Mouse (Mus musculus): ENCODE data around the gene Col9a2. TPM values are rescaled to one million over a fixed set of nuclear protein-coding genes. Genes with fewer than 3 reads are reported as not detected.
A peak's percentile ranks its signal among the peaks of the same experiment; 100 is the strongest.

Gene Col9a2
- polyA plus RNA-seq, 1 experiment from 2014 or later, result 3.9 TPM

- ATAC-seq, result no peak
- Histone ChIP-seq H3K4me1 (replicated peaks; ENCODE audit: control insufficient read depth, insufficient read depth, low read length) (no peaks in the 10 kb centered on the region), H3K9ac (ENCODE audit: low read depth, low read length) (no peak overlapping the region), H3K36me3 (ENCODE audit: control insufficient read depth, insufficient read depth) (no peaks in the 10 kb centered on the region), H3K27me3 (replicated peaks; ENCODE audit: control insufficient read depth, insufficient read depth, low read length) (no peaks in the 10 kb centered on the region), H3K9me3 (ENCODE audit: control insufficient read depth) (no peaks in the 10 kb centered on the region), H3K4me3 (ENCODE audit: low read depth, low read length) (no peak overlapping the region), H3K4me2 (replicated peaks; ENCODE audit: low read depth) (no peak overlapping the region), H3K27ac (ENCODE audit: low read depth, low read length) (no peak overlapping the region)
- WGBS, result 74% methylated on average over 3 of the region's 3 CpGs
- TF ChIP-seq CTCF (IDR thresholded peaks at IDR 0.05; ENCODE audit: low read depth), result no peak
Observed at GRCm38 (mm10) chr4:121018250-121018649, 20.9 kb upstream of the Col9a2 start.

GRCm38 (mm10) chr4:121020040-121020790 lies 19.0 kb upstream of the Col9a2 start:
- no peaks in the 10 kb centered on the region for H3K27me3 ChIP-seq (replicated peaks; ENCODE audit: control insufficient read depth, insufficient read depth, low read length)
- H3K36me3 ChIP-seq (ENCODE audit: control insufficient read depth, insufficient read depth), result no peaks in the 10 kb centered on the region
- H3K4me1 ChIP-seq (replicated peaks; ENCODE audit: control insufficient read depth, insufficient read depth, low read length), result no peaks in the 10 kb centered on the region
- WGBS, result 76% methylated on average over 10 of the region's 10 CpGs
- H3K9ac ChIP-seq (ENCODE audit: low read depth, low read length), result no peak overlapping the region
- no peak overlapping the region for H3K4me3 ChIP-seq (ENCODE audit: low read depth, low read length)
- no peaks in the 10 kb centered on the region for H3K9me3 ChIP-seq (ENCODE audit: control insufficient read depth)
- no peak for ATAC-seq
- no peak for TF ChIP-seq CTCF (IDR thresholded peaks at IDR 0.05; ENCODE audit: low read depth)
- H3K27ac ChIP-seq (ENCODE audit: low read depth, low read length), result no peak overlapping the region
- no peak overlapping the region for H3K4me2 ChIP-seq (replicated peaks; ENCODE audit: low read depth)

- Histone ChIP-seq H3K4me2 (replicated peaks; ENCODE audit: low read depth) (no peak overlapping the region), H3K9ac (ENCODE audit: low read depth, low read length) (no peak overlapping the region), H3K9me3 (ENCODE audit: control insufficient read depth) (no peaks in the 10 kb centered on the region), H3K27me3 (replicated peaks; ENCODE audit: control insufficient read depth, insufficient read depth, low read length) (no peaks in the 10 kb centered on the region), H3K4me3 (ENCODE audit: low read depth, low read length) (no peak overlapping the region), H3K4me1 (replicated peaks; ENCODE audit: control insufficient read depth, insufficient read depth, low read length) (no peaks in the 10 kb centered on the region), H3K36me3 (ENCODE audit: control insufficient read depth, insufficient read depth) (no peaks in the 10 kb centered on the region), H3K27ac (ENCODE audit: low read depth, low read length) (no peak overlapping the region)
- ATAC-seq, result no peak
- TF ChIP-seq CTCF (IDR thresholded peaks at IDR 0.05; ENCODE audit: low read depth), result no peak
Observed at GRCm38 (mm10) chr4:121021911-121022310, 17.3 kb upstream of the Col9a2 start.

- no peak for TF ChIP-seq CTCF (IDR thresholded peaks at IDR 0.05; ENCODE audit: low read depth)
- 81% methylated on average over 7 of the region's 7 CpGs for WGBS
- no peak for ATAC-seq
Observed at GRCm38 (mm10) chr4:121023464-121023863, 15.7 kb upstream of the Col9a2 start.

GRCm38 (mm10) chr4:121023941-121024340 lies 15.2 kb upstream of the Col9a2 start:
- Histone ChIP-seq H3K9ac (ENCODE audit: low read depth, low read length) (no peak overlapping the region), H3K4me3 (ENCODE audit: low read depth, low read length) (no peak overlapping the region), H3K4me1 (replicated peaks; ENCODE audit: control insufficient read depth, insufficient read depth, low read length) (no peaks in the 10 kb centered on the region), H3K9me3 (ENCODE audit: control insufficient read depth) (no peaks in the 10 kb centered on the region), H3K36me3 (ENCODE audit: control insufficient read depth, insufficient read depth) (no peaks in the 10 kb centered on the region), H3K27ac (ENCODE audit: low read depth, low read length) (no peak overlapping the region), H3K4me2 (replicated peaks; ENCODE audit: low read depth) (no peak overlapping the region), H3K27me3 (replicated peaks; ENCODE audit: control insufficient read depth, insufficient read depth, low read length) (no peaks in the 10 kb centered on the region)
- 83% methylated on average over 2 of the region's 2 CpGs for WGBS
- ATAC-seq, result 0 out of 2 replicates have a peak, but pooled peaks have one; percentile 26
- TF ChIP-seq CTCF (IDR thresholded peaks at IDR 0.05; ENCODE audit: low read depth), result no peak

More at GRCm38 (mm10) chr4:121023464-121023863, 15.7 kb upstream of the Col9a2 start:
- Histone ChIP-seq H3K27ac (ENCODE audit: low read depth, low read length) (no peak overlapping the region), H3K4me3 (ENCODE audit: low read depth, low read length) (no peak overlapping the region), H3K9ac (ENCODE audit: low read depth, low read length) (no peak overlapping the region), H3K36me3 (ENCODE audit: control insufficient read depth, insufficient read depth) (no peaks in the 10 kb centered on the region), H3K9me3 (ENCODE audit: control insufficient read depth) (no peaks in the 10 kb centered on the region), H3K4me2 (replicated peaks; ENCODE audit: low read depth) (no peak overlapping the region), H3K27me3 (replicated peaks; ENCODE audit: control insufficient read depth, insufficient read depth, low read length) (no peaks in the 10 kb centered on the region), H3K4me1 (replicated peaks; ENCODE audit: control insufficient read depth, insufficient read depth, low read length) (no peaks in the 10 kb centered on the region)

GRCm38 (mm10) chr4:121025681-121026080 lies 13.5 kb upstream of the Col9a2 start:
- Histone ChIP-seq H3K9ac (ENCODE audit: low read depth, low read length) (no peak overlapping the region), H3K27ac (ENCODE audit: low read depth, low read length) (no peak overlapping the region), H3K27me3 (replicated peaks; ENCODE audit: control insufficient read depth, insufficient read depth, low read length) (no peaks in the 10 kb centered on the region), H3K36me3 (ENCODE audit: control insufficient read depth, insufficient read depth) (no peaks in the 10 kb centered on the region), H3K4me2 (replicated peaks; ENCODE audit: low read depth) (no peak overlapping the region), H3K4me3 (ENCODE audit: low read depth, low read length) (no peak overlapping the region), H3K4me1 (replicated peaks; ENCODE audit: control insufficient read depth, insufficient read depth, low read length) (no peaks in the 10 kb centered on the region), H3K9me3 (ENCODE audit: control insufficient read depth) (no peaks in the 10 kb centered on the region)
- no peak for ATAC-seq
- TF ChIP-seq CTCF (IDR thresholded peaks at IDR 0.05; ENCODE audit: low read depth), result no peak
- WGBS, result 67% methylated on average over 2 of the region's 2 CpGs
